Mouse (Mus musculus) regulatory T cell (primary cell): ENCODE results near the gene Mmp11.

Experiments used
- in situ Hi-C: fragments of 300-600 bp; cut with MboI, MseI; formaldehyde crosslinking; loops from one replicate; pipeline ENCODE4 v1.15.1; 2025; ENCODE audit warnings: high pct_unique_total_duplicates

Mmp11 gene

DNA sequence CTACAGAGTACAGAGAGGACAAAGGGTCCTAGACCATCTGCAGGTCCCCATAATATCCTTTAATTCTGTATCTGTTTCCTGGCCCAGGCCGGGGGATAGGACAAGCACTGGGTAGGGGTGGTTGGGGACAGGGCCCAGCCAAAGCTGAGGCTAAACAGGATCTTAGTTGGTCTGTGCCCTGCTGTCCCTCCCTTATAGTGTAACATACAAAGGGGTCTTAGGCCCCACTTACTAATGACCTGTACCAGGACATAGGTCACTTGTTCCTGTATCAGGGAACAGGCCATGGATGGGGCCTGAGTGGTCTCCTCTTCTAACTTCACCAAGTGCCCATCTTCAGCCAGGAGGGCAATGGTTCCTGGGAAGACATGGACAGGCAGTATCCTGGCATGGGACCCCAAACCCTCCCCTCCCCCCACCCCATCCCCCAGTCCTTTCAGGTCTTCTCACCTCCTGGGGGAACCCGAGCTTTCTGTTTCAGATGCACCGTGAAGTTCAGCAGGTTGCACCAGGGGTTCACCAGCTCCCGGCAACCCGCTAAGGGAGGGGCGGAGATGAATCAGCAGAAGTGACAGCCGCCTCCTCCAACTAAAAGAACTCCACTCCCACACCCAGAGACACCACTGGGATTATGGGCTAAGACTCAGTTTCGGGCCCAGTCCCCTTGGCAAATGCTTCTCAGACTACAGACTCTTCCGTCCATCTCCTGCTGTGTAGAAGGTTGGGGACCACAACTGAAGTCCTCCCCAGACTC, 3.4 kb upstream of the Mmp11 start:
- in situ Hi-C loops, result no loop called here

DNA sequence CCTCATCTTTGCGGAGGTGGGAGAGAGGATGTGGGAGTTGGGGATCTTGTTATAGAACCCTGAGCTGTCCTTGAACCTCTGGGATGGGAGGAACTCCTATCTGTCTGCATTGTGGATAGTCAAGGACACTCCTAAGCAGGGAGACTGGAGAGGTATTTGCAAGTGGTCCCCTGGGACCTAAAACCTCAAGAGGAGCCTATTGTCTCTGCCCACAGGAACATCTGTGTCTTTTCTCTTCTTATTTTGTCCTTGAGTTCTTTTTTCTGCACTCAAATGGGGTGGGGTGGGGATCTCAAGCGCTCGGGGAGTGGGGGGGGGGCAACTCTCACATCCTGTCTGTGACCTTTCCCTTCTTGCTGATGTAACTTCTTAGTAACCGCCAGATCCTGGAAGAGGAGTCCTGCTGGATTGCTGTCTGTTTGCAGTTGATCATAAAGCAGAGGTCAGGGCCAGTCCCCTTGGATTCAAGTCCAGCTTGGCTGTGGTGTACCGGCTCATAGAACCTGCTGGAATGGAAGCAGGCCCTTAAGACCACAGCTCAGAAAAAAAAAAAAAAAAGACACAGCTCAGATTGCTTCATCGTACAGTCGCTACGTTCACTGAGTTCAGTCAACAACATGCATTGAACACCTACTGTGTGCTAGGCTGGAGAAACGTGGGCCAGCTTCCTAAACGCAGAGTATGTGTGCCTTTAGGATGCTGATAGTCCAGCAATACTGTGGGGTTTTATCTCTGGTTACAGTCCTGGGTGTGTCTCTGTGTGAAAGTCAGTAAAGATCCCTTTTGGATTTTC, 1.8 kb upstream of the Mmp11 start:
- in situ Hi-C loops, result no loop called here

DNA sequence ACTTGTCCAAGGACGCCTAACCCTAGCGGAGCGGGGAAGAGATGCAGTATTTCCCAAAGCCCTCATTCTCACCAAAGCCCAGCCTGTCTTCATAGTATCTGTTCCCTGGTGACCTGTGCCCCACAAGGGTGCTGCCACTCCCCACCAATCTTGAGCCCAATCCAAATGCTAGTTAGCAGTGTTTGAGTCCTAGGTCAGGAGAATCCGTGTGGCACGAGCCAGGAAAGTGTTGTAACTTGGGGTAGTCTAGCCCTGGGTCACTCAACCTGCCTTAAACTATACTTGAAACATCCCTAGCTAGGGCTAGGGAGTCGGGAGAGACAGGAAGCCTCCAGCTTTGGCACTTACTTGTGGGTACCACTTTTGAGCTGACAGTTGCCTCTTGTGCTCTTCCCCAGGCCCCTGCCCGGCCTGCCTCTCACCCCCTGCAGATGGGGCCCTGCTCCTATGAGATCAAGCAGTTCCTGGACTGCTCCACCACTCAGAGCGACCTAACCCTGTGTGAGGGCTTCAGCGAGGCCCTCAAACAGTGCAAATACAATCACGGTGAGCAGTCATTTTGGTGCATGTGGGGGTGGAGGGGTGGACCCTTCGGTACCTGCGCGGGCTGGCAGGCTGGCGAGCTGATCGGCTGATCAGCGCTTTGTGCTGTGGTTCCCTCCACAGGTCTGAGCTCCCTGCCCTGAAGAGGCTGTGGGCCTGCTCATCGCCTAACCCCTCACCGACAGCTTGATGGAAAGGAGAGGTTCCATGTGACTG, 792 bp upstream of the Mmp11 start:
- in situ Hi-C loops, result no loop called here

DNA sequence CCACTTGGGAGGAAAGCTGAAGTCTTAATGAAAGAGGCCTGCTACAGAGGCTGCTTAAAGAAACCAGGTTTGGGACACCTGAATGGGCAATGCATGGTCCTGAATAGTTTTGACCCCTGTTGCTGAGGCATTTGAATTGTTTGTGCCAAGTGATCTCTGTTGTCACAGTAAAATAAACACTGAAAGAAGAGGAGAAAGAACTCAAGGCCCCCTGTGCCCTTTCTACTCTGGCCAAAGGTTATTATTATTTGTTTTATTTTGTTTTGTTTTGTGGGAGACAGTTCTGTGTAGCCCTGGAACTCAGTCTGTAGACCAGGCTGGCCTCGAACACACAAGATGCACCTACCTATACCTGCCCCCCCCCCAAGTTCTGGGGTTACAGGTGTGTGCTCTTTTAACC, 1.3 kb downstream of the Mmp11 start:
- in situ Hi-C loops, result no loop called here

DNA sequence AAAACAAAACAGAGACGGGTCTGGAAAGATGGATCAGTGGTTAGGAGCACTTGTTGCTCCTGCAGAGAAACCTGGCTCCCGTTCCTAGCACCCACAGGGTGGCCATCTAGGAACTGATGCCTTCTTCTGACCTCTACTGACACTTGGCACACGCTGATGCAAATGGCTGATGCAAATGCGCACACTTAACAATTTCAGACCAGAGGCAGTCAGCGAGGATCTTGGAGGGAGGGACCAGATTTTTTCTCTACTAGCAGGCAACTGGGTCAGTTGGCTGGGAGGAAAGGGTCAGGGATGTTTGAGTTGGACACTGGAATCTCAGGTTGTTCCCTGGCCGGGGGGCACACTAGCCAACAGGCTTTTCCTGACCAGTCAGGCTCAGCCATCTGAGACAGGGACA, 3.4 kb downstream of the Mmp11 start, which contains the start of gene Chchd10:
TSS of gene Chchd10 (plus strand) at position 240 of the 400 bp plus-strand sequence.
- in situ Hi-C loops, result no loop called here

DNA sequence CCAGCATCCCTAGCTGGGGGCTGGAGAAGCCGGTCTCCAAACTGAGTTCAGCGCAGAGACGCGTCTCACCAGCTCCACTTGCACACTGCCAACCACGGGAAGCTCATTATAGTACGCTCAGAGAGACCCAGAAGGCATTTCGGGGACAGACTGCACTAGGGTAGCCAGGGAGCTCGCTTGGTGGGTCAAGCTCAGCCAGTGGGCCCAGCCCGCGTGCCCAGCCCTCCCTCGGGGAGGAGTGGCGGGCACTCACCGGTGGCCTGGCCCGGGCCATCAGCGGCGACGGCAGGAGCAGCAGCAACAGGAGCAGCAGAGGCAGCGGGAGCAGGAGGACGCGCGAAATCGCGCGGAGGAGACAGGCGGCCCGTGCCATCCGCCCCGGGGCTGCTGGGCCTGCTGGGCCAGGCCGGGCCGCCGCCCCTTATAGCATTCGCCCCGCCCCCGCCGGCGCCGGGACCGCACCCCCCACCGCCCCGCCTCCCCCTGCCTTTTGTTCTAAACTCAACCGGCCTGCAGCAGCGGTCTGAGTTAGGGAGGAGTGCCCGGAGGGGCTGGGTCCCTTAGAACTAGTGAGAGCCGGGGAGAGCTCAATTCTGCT, 4.1 kb downstream of the Mmp11 start:
- in situ Hi-C loops, result no loop called here

DNA sequence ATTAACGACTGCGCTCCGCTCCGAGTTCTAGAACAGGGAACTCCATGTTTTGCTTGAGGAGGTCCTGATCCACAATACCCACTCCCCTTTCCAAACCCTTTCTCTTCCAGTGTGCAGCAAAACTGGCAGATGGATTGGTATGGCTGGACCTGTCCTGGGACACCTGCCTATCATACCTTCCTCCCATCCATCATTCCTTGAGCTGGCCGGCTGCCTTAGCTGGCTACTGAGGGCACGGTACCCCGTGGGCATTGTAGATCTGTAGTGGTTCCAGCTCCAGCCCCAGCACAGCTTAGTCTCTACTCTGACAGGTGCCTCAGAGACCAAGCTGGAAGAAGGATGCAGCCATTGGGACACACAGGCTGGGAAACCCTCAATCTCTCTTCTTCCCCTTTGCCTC, 5.0 kb downstream of the Mmp11 start:
- in situ Hi-C loops, result no loop called here

DNA sequence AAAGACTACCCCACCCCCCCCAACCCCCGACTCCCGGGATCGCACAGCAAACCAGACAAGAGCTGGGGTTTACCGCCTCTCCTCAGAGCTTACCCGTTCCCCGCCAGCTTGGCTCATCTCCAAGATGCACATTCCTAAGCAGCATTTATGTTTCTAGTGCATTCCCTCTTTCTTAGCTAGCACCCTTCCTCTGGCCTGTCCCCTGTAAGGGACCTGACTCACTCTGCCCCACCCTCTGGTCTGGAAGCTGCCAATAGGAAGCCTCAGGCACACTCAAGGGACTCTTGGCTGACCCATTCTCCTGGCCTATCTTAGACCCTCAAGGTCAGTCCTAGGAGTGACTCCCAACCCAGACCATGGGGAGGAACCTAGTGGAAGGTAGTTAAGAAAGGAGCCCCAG, 6.0 kb downstream of the Mmp11 start:
- in situ Hi-C loops, result no loop called here

DNA sequence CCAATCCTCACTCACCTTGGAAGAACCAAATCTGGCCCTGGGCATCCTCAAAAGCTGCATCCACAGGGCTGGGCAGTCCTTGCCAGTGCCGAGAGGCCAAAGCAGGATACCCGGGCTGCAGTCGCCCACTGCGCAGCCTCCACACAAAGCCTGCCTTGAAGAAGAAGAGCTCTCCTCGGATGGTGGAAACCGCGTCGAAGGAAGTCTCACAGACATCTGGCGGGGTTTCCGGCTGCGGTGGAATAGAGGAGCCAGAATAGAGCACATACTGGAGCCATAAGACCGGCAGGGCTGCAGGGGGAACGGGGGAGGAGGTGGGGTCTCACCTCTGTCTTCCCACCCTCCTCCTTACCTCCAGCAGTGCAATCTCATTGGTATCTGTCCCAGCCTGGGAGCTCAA, 9.9 kb downstream of the Mmp11 start:
- in situ Hi-C loops, result no loop called here

DNA sequence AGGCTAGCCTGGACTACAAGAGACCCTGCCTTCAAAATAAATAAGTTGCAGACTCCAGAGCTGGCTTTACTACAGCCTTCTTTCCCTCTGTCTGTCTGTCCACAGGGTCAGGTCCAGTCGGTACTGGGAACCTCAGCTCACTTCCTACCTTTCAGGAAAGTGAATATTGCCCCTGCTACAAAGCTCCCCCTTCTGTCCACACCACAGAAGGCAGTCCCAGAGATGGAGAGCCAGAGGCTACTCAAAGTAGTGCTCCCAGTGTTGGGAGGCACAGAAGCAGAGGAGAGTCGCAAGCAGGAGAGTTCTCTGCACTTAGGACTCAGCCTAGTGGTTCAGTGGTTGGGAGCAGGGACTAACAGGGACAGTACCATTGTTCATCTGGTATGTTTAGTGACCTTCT, 12.0 kb downstream of the Mmp11 start:
- in situ Hi-C loops, result no loop called here

DNA sequence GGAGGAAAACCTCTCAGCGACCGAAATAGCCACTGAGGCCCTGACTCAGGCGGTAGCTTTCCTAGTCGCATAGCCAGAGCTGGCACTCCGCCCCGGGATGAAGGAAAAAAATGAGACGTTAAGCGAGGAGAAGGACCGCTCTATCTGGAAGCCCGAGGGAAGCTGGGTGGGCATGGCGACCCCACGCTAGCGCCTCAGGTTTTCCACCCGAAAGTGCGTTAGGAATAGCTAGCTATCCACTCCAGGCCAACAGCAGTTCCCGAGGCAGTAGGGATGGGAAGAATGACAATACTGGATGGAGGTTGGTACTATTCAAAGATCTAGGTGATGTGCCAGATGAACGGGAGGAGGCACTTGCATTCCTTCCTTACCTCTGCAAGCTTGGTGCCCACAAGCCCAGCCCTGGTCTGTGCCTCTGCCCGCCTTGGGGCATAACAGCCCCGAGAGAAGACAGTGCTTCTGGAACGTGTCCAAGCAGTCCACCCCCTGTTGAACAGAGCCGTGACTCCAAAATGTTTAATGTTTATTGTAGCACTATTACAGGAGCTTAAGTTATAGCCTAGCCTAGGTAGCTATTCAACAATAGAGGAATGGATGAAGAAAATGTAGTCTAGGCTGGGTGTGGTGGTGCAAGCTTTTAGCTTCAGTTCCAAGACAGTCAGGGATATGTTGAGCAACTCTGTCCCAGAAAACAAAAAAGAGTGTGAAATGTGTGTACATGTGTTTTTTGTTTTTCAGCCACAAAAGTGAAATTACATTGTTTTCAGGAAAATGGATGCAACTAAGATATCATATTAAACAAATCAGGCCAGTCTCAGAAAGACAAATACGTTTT, 14.4 kb downstream of the Mmp11 start:
- in situ Hi-C loops, result no loop called here

DNA sequence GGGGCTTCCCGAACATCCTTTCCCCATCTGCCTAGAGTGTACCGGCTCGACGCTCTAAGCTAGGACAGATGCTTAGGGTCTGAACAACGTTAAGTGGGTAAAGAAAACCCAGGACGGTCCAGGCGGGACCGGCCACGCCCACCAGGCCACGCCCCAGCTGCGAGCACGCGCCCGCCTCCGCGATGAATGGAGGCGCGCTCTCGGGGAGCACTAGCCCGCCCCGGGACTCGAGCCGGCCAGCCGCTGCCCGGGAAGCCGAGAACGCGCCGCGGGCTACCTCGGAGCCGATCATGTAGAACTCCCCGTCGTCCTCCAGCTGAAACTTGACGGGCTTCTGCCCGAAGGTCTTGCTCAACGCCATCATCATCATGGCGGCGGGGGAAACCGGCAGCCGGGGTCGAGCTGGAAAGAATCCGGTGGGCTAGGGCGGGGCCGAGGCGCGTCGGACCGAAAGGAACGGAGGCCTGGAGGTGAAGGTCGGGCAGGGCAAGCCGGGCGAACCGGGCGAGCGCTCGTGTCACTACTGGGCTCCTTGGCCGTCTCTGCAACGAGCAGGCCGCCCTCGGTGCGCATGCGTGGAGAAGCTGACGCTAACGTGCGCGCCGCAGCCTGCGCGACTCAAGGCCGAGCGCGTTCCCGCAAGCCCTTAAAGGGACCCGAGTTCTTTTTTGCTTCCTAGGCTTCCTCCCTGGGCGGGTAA, 15.1 kb downstream of the Mmp11 start, which contains the start of gene Smarcb1:
TSS of gene Smarcb1 (minus strand) at position 592 of the 700 bp plus-strand sequence.
- in situ Hi-C loops, result no loop called here

DNA sequence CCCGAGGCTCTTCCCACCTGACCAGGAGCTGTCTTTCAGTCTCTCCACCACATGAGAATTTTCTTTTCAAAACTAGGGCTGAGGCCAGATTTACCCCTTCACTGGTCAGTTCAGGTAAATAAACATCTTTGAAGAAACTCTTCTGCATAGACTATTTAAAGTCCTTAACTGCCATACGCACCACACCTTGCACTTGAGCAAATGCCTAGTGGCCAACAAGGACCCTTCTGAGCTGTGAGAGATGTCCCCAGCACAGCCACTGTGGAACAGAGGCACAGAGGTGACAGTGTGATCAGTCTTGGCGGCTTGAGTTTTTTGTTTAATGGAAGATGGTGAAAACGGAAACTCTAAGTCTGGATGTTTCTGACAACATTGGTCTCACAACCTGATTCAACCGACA, 17.3 kb downstream of the Mmp11 start:
- in situ Hi-C loops, result no loop called here

DNA sequence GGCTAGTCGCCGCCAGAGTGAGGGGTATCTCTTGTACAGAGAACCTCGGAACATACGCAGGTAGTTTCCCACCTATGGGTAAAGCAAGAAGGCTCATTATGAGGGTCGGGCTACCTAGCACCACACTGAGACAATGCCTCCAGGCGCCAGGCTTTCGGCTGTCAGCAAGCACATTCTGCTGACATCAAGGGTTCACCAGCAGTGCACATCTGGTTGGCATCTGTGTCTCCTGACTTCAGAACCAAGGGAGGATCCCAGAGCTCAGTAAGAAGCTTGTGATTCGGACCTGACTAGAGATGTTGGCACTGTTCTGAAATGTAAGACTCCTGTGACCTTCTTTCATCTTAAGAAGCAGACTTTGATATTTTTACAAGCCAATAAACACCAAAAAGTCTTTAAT, 19.5 kb downstream of the Mmp11 start:
- in situ Hi-C loops, result no loop called here

DNA sequence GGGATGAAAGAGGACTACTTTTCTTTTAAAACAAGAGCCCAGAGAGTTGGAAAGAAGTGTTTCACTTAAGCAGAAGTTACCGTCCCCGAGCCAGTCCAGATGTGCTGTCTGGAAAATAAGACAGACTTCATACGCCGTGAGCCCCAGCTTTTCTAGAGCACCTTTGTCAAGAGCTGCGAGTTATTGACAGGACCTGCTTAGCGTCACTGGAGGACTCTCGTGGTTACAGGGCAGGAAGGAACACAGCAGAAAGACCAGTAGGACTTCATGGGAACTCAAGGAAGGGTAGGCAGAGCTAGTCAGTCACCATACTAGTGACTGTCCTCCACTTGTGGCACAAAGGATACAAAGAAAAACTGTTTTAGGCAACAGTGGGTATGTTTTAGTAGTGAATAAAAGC, 20.7 kb downstream of the Mmp11 start:
- in situ Hi-C loops, result no loop called here

DNA sequence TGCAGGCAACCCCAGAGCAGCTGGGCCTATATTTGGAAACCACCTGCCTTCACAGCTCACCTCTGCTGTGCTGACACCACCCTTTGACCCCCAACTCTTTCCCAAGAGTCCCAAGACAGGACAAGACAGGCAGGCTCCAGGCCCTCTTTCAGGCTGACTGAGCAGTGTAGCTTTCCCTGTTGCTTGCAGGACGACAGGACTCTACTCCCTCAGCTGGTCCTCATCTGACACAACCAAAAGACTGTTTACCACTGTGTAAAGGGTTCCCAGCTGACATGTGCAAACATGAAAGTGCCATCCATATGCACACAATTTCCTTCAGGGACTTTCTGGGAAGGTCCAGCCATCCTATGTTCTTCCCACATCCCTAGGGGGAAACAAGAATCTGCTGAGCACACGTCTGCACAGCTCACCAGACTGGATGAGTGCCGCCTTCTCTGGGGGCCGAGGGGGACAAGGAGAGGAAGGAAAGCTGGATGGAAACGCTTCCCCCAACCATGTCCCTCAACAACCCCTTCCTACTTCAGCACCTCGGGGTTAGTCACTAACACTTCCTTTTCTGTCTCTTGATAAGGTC, 23.2 kb downstream of the Mmp11 start:
- in situ Hi-C loops, result no loop called here

DNA sequence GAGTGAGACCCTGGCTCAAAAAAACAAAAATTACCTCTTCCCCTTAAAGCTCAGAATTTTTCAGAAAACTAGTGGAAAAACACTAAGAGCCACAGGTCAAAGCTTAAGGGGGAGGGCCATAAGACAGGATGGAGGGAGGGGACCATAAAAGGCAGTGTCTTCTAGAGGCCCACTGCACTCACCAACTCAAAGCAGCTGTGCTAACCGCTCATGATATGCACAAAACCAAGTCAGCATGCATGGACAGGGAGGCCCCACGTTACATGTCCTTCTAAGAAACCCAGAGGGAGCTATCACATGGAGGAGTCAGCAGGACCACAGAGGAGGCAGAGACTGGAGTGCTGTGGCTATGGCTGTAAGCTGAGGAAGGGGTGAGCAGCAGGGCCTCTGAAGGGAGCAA, 25.6 kb downstream of the Mmp11 start:
- in situ Hi-C loops, result no loop called here

DNA sequence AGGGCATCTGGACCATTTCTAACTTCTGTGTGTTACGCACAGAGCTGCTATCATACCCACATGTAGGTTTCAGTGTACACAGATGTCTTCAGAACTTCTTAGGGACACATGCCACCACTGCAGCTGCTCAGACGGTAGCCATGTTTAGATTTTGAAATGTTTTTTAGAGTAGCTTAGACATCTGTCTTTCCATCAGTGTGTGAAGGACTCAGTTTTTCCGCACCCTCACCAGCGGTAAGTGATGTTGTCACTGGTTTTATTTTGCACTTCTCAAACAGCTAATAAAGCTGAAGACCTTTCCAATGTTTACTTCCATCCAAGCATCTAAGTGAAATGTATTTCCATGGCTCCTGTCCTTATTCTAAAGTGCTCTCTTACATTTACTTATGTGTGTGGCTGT, 29.4 kb downstream of the Mmp11 start:
- in situ Hi-C loops, result no loop called here

DNA sequence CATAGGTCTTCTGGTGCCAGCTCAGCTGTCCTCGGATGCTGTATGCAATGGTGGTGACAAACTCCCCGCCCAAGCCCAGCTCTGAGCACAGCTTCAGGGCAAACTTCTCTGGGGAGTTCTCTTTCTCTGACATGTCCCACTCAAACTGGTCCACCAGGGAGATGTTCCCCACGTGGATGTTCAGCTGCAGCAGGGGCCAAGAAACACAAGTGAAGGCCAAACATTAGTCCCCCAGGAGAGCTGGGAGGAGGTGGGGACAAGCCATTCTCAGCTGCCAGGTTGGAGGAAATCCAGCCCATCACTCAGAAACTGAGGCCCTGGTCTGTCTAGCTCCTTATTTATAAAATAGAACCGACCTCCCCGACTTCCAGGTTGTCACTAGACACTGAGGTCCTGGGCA, 31.9 kb downstream of the Mmp11 start:
- in situ Hi-C loops, result no loop called here

DNA sequence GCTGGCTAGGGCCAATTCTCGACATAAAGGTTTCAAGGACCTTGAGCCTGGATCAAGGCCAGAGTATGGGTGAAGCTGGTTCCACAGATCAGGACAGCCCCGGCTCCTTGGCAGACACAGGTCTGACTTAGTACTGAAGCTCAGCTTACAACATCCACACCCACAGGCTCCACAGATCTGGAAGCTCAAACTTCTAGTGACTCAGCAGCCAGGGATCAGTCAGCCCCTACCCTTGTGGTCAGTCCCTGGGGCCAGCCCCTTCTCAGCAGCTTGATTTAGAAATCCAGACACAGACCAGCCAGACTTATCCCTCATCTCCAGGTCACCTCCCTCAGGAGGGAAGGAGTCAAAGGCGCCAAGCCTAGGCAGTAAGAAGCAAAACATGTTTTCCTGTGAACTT, 37.5 kb downstream of the Mmp11 start:
- in situ Hi-C loops, result no loop called here
